Mouse (Mus musculus): Measurements from ENCODE around the gene Arhgap44.

Gene Arhgap44

GRCm38 (mm10) chr11:65013906-65014305 is 148.9 kb downstream of the Arhgap44 start:
- in situ Hi-C loops (cut with MboI, MseI): no loop called here

GRCm38 (mm10) chr11:65006047-65006446 is 156.7 kb downstream of the Arhgap44 start:
- in situ Hi-C loops (cut with MboI, MseI): loop anchor here (10.0 kb wide), 1 partner anchor 649 kb away; no protein-coding TSS in a partner anchor

GRCm38 (mm10) chr11:65004836-65005235 is 157.9 kb downstream of the Arhgap44 start:
- in situ Hi-C loops (cut with MboI, MseI): loop anchor here (10.0 kb wide), 1 partner anchor 650 kb away; no protein-coding TSS in a partner anchor

GRCm38 (mm10) chr11:65003611-65004010 is 159.2 kb downstream of the Arhgap44 start:
- in situ Hi-C loops (cut with MboI, MseI): loop anchor here (10.0 kb wide), 1 partner anchor 651 kb away; no protein-coding TSS in a partner anchor

- in situ Hi-C loops (cut with MboI, MseI): loop anchor here (10.0 kb wide), 1 partner anchor 653 kb away; no protein-coding TSS in a partner anchor
These were observed 161.0 kb downstream of the Arhgap44 start for GRCm38 (mm10) chr11:65001729-65002128.

- in situ Hi-C loops (cut with MboI, MseI): loop anchor here (10.0 to 25.0 kb wide), 3 partner anchors 655 to 1087 kb away; partner anchors contain the start of genes Hs3st3b1 and Zkscan6
These were observed 163.1 kb downstream of the Arhgap44 start for GRCm38 (mm10) chr11:64999685-65000084.

GRCm38 (mm10) chr11:64998439-64998838 is 164.3 kb downstream of the Arhgap44 start:
- in situ Hi-C loops (cut with MboI, MseI): loop anchor here (25.0 kb wide), 2 partner anchors 814 to 1086 kb away; partner anchors contain the start of genes Hs3st3b1 and Zkscan6

- in situ Hi-C loops (cut with MboI, MseI): loop anchor here (25.0 kb wide), 2 partner anchors 824 to 1076 kb away; partner anchors contain the start of genes Hs3st3b1 and Zkscan6
These were observed 174.2 kb downstream of the Arhgap44 start for GRCm38 (mm10) chr11:64988556-64988955.

GRCm38 (mm10) chr11:64979489-64979845 is 183.3 kb downstream of the Arhgap44 start:
- in situ Hi-C loops (cut with MboI, MseI): loop anchor here (25.0 kb wide), 2 partner anchors 833 to 1067 kb away; partner anchors contain the start of genes Hs3st3b1 and Zkscan6

- in situ Hi-C loops (cut with MboI, MseI): loop anchor here (25.0 kb wide), 2 partner anchors 833 to 1067 kb away; partner anchors contain the start of genes Hs3st3b1 and Zkscan6
These were observed 183.9 kb downstream of the Arhgap44 start, which contains the start of gene Elac2 for GRCm38 (mm10) chr11:64978720-64979488. TSS of gene Elac2 (plus strand) at chr11:64979038.

- in situ Hi-C loops (cut with MboI, MseI): no loop called here
These were observed 190.3 kb downstream of the Arhgap44 start for GRCm38 (mm10) chr11:64972418-64972817.

- in situ Hi-C loops (cut with MboI, MseI): no loop called here
These were observed 191.2 kb downstream of the Arhgap44 start for GRCm38 (mm10) chr11:64971471-64971988.

- in situ Hi-C loops (cut with MboI, MseI): no loop called here
These were observed 193.8 kb downstream of the Arhgap44 start for GRCm38 (mm10) chr11:64968939-64969342.

- in situ Hi-C loops (cut with MboI, MseI): no loop called here
These were observed 194.3 kb downstream of the Arhgap44 start for GRCm38 (mm10) chr11:64968507-64968906.

- in situ Hi-C loops (cut with MboI, MseI): no loop called here
These were observed 200.1 kb downstream of the Arhgap44 start for GRCm38 (mm10) chr11:64962629-64963028.

GRCm38 (mm10) chr11:64956962-64957729 is 205.6 kb downstream of the Arhgap44 start:
- in situ Hi-C loops (cut with MboI, MseI): no loop called here

Data from regulatory T cell (primary cell).